Mouse (Mus musculus): Measurements from ENCODE around the gene Olfr1104. TPM values are rescaled to one million over a fixed set of nuclear protein-coding genes. Genes with fewer than 3 reads are reported as not detected.

The Olfr1104 gene
- not detected in 2 replicates for polyA plus RNA-seq (2012; rRNA removed)

GRCm38 (mm10) chr2:87026980-87027379, at the start of gene Olfr1104:
Gene Olfr1104 (minus strand): TSS chr2:87027080.

DNA sequence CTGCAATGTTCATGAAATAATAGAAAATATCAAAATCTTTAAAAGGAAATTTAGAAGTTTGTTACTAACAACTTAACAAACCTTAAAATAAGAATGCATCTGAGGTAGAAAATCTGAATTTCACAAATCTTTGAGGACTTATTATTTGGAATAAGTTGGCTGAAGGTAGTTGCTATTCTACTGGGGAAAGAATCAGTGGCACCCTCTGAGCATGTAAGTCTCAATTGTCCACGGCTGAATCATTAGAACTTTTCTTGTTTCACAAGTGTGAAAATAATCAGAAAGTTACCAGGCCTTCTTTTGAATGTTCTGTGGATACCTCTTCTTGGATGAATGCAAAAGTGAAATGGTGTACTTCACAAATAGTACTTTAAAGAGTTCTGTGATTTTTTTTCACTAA, 48.8 kb upstream of the Olfr1104 start, which contains the start of gene Olfr1107:
Gene Olfr1107, minus strand, starts transcription at position 101 of the 400 bp plus-strand sequence.

GRCm38 (mm10) chr2:87052173-87052572, 25.3 kb upstream of the Olfr1104 start, which contains the start of gene Olfr1106:
Gene Olfr1106 (minus strand): TSS chr2:87052273.

DNA sequence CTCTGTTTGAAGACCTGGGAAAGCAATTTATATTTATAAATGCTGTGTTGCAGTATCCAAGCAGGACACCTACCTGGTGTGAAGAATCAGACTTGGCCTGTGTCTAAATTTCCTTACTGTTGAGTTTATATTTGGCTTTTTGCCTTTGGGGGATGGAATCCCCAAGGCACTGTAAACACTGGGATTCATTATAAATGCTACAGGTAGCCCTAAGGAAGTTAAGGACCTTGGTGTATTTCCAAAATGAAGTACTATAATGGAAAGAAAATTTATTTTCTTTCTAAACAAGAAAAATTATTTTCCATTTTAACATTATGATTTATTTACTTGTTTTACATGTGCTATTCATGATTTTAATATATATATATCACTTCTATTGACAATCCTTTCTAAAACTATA, 9.6 kb upstream of the Olfr1104 start, which contains the start of gene Olfr1105:
Gene Olfr1105, minus strand, starts transcription at position 101 of the 400 bp plus-strand sequence.

GRCm38 (mm10) chr2:86998098-86998497, 28.8 kb downstream of the Olfr1104 start, which contains the start of gene Olfr1102:
Gene Olfr1102 (plus strand): TSS chr2:86998398.

GRCm38 (mm10) chr2:86991121-86991520, 35.8 kb downstream of the Olfr1104 start, which contains the start of gene Olfr1101:
Gene Olfr1101 (minus strand): TSS chr2:86991221.

GRCm38 (mm10) chr2:86979854-86980253, 47.0 kb downstream of the Olfr1104 start, which contains the start of gene Olfr1100:
Gene Olfr1100 (minus strand): TSS chr2:86979954.

Other genes starting within 250 kb of the Olfr1104 start
- gene Olfr1093, start 244.6 kb downstream of the Olfr1104 start, polyA plus RNA-seq (2012; rRNA removed): not detected in 2 replicates
- not detected in 2 replicates for gene Olfr141, start 217.1 kb downstream of the Olfr1104 start, polyA plus RNA-seq (2012; rRNA removed)
- gene Olfr1094, start 202.4 kb downstream of the Olfr1104 start, polyA plus RNA-seq (2012; rRNA removed): not detected in 2 replicates
- gene Olfr1095, start 175.4 kb downstream of the Olfr1104 start, polyA plus RNA-seq (2012; rRNA removed): not detected in 2 replicates
- gene Gm13723, start 152.3 kb downstream of the Olfr1104 start, polyA plus RNA-seq (2012; rRNA removed): not detected in 2 replicates
- not detected in 2 replicates for gene Olfr1097, start 134.9 kb downstream of the Olfr1104 start, polyA plus RNA-seq (2012; rRNA removed)
- gene Olfr1098, start 102.5 kb downstream of the Olfr1104 start, polyA plus RNA-seq (2012; rRNA removed): not detected in 2 replicates
- gene Olfr1099, start 66.4 kb downstream of the Olfr1104 start, polyA plus RNA-seq (2012; rRNA removed): not detected in 2 replicates
- not detected in 2 replicates for gene Olfr1100, start 47.1 kb downstream of the Olfr1104 start, polyA plus RNA-seq (2012; rRNA removed)
- not detected in 2 replicates for gene Olfr1101, start 35.9 kb downstream of the Olfr1104 start, polyA plus RNA-seq (2012; rRNA removed)
- gene Olfr1102, start 28.7 kb downstream of the Olfr1104 start, polyA plus RNA-seq (2012; rRNA removed): not detected in 2 replicates
- gene Olfr1105, start 9.5 kb upstream of the Olfr1104 start, polyA plus RNA-seq (2012; rRNA removed): not detected in 2 replicates
- not detected in 2 replicates for gene Olfr1106, start 25.2 kb upstream of the Olfr1104 start, polyA plus RNA-seq (2012; rRNA removed)
- gene Olfr1107, start 48.7 kb upstream of the Olfr1104 start, polyA plus RNA-seq (2012; rRNA removed): not detected in 2 replicates
- not detected in 2 replicates for gene Olfr1109, start 68.9 kb upstream of the Olfr1104 start, polyA plus RNA-seq (2012; rRNA removed)
- gene Olfr259, start 87.5 kb upstream of the Olfr1104 start, polyA plus RNA-seq (2012; rRNA removed): not detected in 2 replicates
- gene Olfr1110, start 113.2 kb upstream of the Olfr1104 start, polyA plus RNA-seq (2012; rRNA removed): not detected in 2 replicates
- not detected in 2 replicates for gene Olfr1111, start 125.5 kb upstream of the Olfr1104 start, polyA plus RNA-seq (2012; rRNA removed)
- not detected in 2 replicates for gene Olfr1112, start 160.7 kb upstream of the Olfr1104 start, polyA plus RNA-seq (2012; rRNA removed)
- gene Olfr1113, start 181.9 kb upstream of the Olfr1104 start, polyA plus RNA-seq (2012; rRNA removed): not detected in 2 replicates
- gene Olfr1115, start 220.9 kb upstream of the Olfr1104 start, polyA plus RNA-seq (2012; rRNA removed): not detected in 2 replicates
- not detected in 2 replicates for gene Olfr1116, start 240.5 kb upstream of the Olfr1104 start, polyA plus RNA-seq (2012; rRNA removed)